Mouse (Mus musculus) urinary bladder, postnatal 14 days (tissue): ENCODE results near the gene Mrln.
"Not testable (repeated sequence)": the region's sequence is repeated elsewhere in the genome, so short reads cannot be mapped to it uniquely, and the experiment has no call there.

ENCODE experiments used
- DNase-seq: peaks from one replicate; pipeline ENCODE4 v3.0.0; 2021; ENCODE audit warnings: low spot score

Mrln gene

DNA sequence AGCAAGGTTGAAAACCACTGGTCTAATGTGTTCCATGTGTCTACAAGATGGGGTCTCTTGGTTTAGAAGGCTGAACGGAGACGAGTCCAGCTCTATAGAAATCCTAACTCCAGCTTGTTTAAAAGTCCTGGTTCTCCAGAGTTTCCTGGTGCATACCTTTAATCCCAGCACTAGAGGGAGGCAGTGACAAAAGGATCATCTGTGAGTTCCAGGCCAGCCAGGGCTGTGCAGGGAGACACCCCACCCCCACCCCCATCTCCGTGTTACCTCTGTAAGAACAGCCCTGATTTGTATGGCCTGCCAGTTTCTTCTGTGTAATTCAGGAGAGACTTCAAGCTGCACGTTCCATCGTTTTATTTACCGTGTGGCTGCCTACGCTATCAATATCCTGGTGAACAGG is 8.7 kb upstream of the Mrln start:
- no peak for DNase-seq

GRCm38 (mm10) chr10:70196666-70197065 is 7.8 kb upstream of the Mrln start:
- no peak for DNase-seq

GRCm38 (mm10) chr10:70197601-70198000 is 6.9 kb upstream of the Mrln start:
- no peak for DNase-seq

GRCm38 (mm10) chr10:70198012-70198411 is 6.5 kb upstream of the Mrln start:
- DNase-seq: no peak

DNA sequence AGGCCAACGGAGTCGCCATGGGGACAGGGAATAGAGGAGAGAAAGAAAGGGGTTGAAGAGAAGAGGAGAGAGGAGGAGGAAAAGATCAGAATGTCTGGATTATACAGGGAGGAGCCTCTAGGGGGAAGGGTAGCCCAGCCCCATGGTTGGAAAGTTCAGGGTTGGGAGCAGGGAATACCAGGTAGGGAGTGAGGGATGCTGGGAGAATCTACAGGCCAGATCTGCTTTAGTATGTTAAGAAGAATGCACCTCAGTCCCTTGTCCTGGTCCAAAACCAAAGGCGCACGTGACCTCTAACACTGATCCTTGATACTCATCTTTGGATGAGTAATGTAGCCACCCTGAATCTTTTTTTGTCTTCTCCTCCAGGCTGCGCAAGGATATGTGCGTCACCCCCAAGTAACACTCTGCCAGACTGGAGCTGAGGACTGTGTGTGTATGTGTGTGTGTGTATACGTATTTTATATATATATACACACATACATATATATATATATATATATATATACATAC is 5.5 kb upstream of the Mrln start:
- no peak for DNase-seq

DNA sequence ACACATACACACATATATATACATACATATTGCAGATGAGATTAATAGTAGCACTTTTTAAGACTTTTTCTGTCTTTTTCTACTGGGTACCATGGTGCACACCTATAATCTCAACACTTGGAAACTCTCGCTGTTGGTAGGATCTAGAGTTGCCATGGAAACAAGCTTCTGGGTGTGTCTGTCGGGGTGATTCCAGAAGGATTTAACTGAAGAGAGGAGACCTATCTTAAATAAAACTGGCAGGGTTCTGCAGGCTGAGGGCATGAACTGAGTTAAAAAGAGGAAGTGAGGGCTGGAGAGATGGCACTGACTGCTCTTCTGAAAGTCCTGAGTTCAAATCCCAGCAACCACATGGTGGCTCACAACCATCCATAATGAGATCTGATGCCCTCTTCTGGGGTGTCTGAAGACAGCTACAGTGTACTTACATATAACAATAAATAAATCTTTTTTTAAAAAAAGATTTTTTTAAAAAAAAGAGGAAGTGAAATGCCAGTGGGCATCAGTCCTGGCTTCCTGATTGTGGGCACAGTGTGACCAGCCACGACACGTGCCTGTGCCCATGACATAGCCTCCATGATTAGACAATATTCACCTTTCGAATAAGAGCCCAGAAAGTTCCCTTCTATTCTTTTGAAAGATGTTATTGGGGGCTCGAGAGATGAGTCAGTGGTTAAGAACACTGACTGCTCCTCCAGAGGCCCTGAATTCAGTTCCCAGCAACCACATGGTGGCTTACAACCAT is 4.8 kb upstream of the Mrln start:
- no peak for DNase-seq

DNA sequence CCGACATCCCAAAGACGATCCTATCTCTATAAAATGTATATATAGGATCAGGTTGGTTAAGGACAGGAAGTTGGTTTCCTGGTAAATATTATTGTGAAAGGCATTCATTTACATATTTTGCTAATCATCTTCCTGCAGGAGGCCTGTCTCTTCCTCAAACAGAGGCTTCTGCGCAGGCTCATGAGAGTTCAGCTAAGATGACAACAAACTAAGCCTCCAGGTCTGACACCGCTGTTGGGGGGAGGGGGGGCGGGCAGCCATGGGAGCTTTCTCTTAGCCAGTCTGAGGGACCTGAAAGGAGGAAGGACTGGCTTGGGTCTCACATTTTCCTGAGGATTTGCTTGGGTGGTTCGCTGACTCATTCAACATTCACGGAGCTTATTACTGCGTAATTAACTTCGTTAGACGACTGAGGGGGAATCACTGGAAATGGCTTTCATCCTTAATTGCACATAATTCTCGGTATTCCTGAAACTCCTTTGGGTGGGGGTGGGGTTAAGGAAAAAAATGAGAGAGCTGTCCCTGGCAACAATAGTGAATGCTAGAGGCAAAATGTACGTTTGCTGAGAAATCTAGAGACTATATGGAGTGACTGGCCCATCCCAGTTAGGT is 3.5 kb upstream of the Mrln start:
- DNase-seq: no peak

GRCm38 (mm10) chr10:70211281-70211680 is 6.8 kb downstream of the Mrln start:
- DNase-seq: no peak

DNA sequence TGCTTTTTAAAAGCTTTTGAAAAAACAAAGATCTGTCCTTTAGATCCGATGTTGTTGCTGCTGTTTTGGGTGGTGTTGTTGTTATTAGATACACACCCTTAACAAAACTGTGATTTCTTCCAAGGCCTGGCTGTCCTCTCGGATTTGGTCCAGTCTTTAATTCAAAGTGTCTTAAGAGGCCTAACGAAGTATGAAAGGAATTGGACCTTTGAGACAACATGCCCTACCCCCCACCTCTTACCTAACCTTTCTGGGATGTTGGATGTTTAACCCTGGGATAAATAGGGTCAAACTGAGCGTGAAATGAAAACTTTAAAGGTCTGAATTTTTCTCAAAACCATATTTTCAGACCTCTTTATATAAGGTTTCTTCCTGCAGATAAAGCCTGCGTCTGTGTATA is 16.5 kb downstream of the Mrln start:
- DNase-seq: no peak

DNA sequence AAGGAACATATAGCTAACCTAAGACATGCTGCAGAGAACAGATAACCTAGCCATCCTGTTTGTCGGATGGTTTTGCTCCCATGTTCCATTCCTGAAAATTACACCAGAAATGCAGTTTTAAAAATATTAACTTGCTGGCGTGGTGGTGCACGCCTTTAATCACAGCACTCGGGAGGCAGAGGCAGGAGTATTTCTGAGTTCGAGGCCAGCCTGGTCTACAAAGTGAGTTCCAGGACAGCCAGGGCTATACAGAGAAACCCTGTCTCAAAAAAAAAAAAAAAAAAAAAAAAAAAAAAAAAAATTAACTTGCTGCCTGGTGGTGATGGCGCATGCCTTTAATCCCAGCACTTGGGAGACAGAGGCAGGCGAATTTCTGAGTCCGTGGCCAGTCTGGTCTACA is 17.8 kb downstream of the Mrln start:
- DNase-seq: not testable (repeated sequence)

- no peak for DNase-seq
These were observed 20.1 kb downstream of the Mrln start for GRCm38 (mm10) chr10:70224571-70224970.

GRCm38 (mm10) chr10:70225760-70226159 is 21.3 kb downstream of the Mrln start:
- DNase-seq: no peak

DNA sequence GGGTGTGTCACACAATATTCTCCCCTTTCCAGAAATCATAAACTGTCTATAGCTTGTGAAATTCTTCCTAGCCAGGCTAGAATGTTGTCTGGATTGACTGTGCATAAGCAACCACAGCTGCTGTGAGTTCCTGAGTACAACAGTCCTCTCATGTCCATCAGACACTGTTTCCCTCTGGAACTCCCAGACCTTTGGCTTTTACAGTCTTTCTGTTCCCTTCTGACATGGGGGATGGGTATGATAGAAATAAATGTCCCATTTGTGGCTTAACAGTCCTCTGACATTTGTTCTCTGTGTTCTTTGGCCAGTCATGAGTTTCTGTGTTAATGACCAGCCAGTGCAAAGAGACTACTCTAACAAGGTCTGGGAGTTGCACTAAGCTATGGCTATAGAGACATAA is 22.1 kb downstream of the Mrln start:
- no peak for DNase-seq

GRCm38 (mm10) chr10:70230352-70230751 is 25.9 kb downstream of the Mrln start:
- no peak for DNase-seq

DNA sequence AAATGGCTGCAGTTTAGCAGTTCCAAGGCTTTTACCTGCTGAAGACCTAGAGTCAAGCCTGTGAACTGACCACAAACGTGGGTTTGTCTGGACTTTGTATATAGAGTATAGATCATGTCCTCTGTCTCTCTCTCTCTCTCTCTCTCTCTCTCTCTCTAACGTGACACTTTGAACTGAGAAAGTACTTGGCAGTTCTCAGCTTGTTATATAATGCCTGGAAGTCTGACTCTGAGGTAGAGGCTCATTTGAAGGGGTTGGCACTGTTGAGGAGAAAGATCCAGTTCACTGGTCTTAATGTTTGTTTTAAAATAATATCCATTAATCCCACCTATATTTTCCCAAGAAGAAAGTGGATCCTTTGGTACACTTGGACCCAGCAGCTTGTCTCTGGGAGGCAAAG is 33.5 kb downstream of the Mrln start:
- no peak for DNase-seq

DNA sequence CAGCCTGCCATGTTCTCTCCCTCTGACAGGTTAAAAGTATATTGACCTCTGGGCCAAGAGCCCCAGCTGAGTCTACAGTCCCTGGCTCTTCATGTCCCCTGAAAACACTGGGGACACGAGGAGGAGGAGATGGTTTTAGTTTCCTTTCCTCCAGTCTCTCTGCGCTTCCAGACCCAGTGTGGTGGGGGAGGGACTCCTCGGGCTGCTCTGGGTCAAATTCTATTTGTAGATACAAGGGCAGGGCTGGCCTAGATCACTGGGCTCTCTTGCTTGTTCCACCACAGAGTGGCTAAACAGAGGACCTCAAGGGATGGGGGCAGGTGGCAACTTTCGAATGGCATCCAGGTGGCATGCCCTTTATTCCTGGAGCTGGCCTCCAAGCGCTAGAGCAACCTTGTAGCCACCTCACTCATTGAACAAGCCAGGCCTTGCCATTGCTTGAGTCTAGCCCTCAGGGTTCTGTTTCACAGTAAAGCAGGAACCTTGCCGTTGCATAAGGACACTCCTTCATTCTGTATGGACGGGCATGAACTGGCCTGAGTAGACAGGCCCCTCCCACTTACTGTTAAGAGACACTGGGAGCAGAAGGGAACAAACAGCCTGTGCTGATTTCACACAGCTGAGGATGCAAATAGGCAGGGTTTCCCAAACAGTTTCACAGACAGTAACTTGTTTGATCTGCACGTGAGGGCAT is 38.4 kb downstream of the Mrln start:
- DNase-seq: no peak

GRCm38 (mm10) chr10:70244921-70245558 is 40.6 kb downstream of the Mrln start, which contains the start of gene Slc16a9:
Slc16a9 (plus strand) TSS chr10:70245100.
- peak; percentile 66 for DNase-seq

DNA sequence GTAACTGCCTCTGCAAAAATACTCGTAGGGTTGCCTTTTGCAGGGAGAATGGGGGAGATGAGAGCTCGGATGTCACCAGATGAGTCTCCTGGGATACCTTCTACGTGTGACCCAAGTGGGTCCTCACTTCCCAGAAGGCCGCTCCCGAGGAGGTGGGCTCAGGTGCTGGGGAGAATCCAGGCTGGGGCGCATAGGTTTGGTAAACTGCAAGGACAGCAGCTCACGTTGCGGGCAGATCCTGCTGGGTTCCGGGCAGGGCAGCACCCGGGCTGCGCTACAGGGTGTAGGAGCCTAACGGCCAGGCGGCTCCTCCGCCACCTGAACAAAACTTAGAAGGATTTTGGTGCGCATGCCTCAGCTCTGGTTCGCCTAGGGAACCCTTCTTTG is 41.1 kb downstream of the Mrln start:
- no peak for DNase-seq

DNA sequence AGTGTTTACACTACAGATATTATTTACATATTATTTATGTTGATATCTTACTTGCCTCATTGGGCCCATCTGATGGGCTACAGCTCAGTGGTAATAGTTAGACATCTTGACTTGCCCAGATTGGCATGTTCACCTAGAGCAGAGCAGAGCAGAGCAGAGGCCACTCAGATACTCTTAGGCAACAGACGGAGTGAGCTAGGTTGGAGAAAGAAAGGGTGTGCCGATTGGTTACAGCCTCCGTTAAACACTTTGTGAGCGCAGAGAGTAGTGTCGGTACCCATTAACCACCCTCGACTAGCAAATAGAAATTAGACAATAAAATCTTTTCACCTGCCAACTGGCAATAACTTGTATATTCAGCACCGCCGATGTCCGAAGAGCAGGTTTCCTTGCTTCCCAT is 41.6 kb downstream of the Mrln start:
- DNase-seq: no peak

DNA sequence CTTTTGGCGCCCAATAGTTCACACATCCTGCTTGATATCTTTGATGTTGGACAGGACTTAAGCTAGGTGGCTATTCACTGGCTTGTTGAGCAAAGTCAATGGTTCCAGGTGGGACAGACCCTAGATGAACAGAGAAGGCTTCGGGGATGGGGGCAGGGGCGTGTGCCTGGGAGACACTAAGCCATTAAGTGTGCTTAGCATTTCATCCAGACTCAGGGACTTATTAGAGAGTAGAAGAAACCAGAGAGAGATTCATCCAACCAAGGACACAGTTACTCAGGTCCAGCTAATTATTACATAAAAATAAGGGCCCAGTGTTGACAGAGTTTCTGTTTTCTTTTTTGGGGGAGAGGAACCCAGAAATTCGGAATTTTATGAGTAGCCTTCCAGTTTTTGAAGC is 45.9 kb downstream of the Mrln start:
- DNase-seq: no peak

DNA sequence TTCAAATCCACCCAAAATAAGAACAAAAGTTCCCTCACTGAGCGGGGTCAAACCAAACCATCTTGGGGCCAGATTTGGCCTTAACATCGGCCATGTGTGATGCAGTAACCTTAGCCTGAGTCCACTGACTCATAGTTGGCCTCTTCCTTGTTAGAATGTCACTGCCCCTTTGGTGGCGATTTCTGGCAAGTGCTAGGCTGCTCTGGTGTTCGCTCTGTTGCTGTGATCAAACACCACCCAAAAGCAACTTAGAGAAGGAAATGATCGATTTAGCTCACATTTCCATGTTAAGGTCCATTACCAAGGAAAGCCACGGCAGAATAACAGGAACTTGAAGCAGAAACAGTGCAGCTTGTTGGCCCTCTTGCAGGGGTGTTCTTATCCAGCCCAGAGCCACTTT is 46.3 kb downstream of the Mrln start:
- DNase-seq: no peak

DNA sequence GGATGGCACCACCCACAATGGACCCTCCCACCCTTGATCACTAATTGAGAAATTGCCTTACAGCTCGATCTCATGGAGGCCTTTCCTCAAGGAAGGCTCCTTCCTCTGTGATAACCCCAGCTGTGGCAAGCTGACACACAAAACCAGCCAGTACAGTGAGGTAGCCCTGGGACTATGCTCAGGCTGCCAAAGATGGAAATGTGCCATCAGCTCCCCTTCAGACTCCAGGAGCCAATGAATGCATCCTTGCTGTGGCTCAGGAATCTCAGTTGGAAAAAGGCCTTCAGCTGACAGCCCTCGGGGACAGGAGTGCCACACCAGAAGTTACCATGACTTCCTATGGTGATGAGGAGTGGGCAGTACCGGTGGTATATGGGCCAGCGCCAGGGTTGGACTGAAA is 50.2 kb downstream of the Mrln start:
- DNase-seq: no peak
